Comparison of ENCODE assay signal across 8 mouse cellular contexts in the genomic region with DNA sequence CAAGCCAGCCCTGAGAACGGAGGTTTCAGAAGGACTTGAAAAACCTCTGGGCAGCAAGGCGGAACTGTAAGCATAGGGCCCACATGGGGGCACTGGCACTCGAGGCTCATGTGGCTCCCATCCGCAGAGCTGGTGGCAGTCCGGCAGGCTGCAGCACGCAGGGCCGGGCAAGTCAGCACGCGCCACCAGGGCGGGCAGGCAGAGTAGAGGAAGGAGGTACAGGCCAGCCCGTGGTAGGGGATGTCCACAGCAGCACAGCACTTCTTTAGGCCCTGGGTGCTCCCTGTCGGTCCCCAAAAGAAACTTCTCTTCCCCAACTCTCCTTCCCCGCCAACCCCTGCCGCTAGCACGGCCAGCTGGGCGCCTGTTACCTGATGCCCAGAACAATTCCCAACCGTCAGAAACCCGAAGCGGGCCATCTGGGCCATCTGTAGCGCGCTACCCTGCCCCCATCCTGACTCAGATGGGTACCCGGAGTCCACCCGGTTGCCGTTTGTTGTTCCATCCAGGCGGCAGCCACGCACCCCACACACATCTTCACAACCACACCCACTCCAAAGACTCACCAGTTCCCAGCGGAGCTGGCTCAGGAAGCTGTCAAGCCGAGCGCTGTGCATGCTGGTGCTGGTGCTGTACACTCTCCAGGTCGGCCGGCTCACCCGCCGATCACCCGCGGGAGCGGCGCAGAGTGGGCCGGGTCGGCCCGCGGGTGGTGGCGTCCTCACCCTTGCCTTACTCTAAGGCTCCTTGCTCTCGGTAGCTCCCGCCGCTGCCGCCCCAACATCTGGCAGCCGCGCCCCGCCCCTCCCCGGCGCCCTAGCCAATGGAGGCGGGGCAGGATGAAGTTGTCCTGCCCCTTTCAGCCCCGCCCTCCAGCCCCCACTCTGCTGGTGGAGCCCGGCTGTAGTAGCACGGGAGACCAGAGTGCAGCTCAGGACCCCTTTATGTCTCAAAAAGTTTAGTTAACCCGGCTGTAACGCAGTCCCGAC. TPM values are rescaled to one million over a fixed set of nuclear protein-coding genes. Genes with fewer than 3 reads are reported as not detected.
DNase-seq lines count a peak whose midpoint lies in the region; ATAC-seq and TF ChIP-seq lines count a peak whose summit lies in the region.

A gene (minus strand): TSS at position 749 of the 989 bp plus-strand sequence.

- WGBS in embryonic facial prominence, embryonic 13.5 days = under 1% methylated on average over 58 of the region's 58 CpGs
- under 1% methylated on average over 45 of the region's 58 CpGs for WGBS in limb, embryonic 14.5 days
- under 1% methylated on average over 57 of the region's 58 CpGs for WGBS in midbrain, embryonic 15.5 days

- peak within 1 kb of the TSS; percentile 89 for H3K4me2 ChIP-seq in embryonic facial prominence, embryonic 13.5 days
- peak within 1 kb of the TSS; percentile 96 for H3K4me2 ChIP-seq in limb, embryonic 14.5 days (replicated peaks; ENCODE audit: low read depth, low read length, severe bottlenecking)
- peak within 1 kb of the TSS; percentile 96 for H3K4me2 ChIP-seq in midbrain, embryonic 15.5 days

- H3K4me1 ChIP-seq in embryonic facial prominence, embryonic 13.5 days = peaks cover 59% of the 10 kb centered on the region
- peaks cover 39% of the 10 kb centered on the region for H3K4me1 ChIP-seq in limb, embryonic 14.5 days (ENCODE audit: control insufficient read depth, insufficient read depth, low read length)
- peaks cover 23% of the 10 kb centered on the region for H3K4me1 ChIP-seq in midbrain, embryonic 15.5 days

- peak within 1 kb of the TSS; percentile 90 for H3K9ac ChIP-seq in embryonic facial prominence, embryonic 13.5 days
- peak within 1 kb of the TSS; percentile 83 for H3K9ac ChIP-seq in limb, embryonic 14.5 days (ENCODE audit: low read depth, low read length, severe bottlenecking)
- peak within 1 kb of the TSS; percentile 55 for H3K9ac ChIP-seq in midbrain, embryonic 15.5 days

- peak within 1 kb of the TSS; percentile 100 for H3K27ac ChIP-seq in embryonic facial prominence, embryonic 13.5 days
- H3K27ac ChIP-seq in limb, embryonic 14.5 days (replicated peaks; ENCODE audit: low read depth, low read length) = peak within 1 kb of the TSS; percentile 99
- peak within 1 kb of the TSS; percentile 41 for H3K27ac ChIP-seq in midbrain, embryonic 15.5 days

- peak within 1 kb of the TSS; percentile 80 for H3K4me3 ChIP-seq in embryonic facial prominence, embryonic 13.5 days
- H3K4me3 ChIP-seq in limb, embryonic 14.5 days (replicated peaks; ENCODE audit: low read length) = peak within 1 kb of the TSS; percentile 82
- H3K4me3 ChIP-seq in midbrain, embryonic 15.5 days = peak within 1 kb of the TSS; percentile 77

- ATAC-seq in embryonic facial prominence, embryonic 13.5 days (ENCODE audit: insufficient number of reproducible peaks, insufficient read depth, low FRiP score, low TSS enrichment, low read depth) = peak; percentile 71
- peak; percentile 67 for ATAC-seq in limb, embryonic 14.5 days (ENCODE audit: low FRiP score, low read depth)
- ATAC-seq in midbrain, embryonic 15.5 days (replicated peaks) = peak; percentile 88

- TF ChIP-seq POLR2A in limb, embryonic 14.5 days (IDR thresholded peaks at IDR 0.05; ENCODE audit: borderline replicate concordance, extremely low read depth, insufficient read depth, insufficient read length) = peak; percentile 85; the same call in 1 of the 2 replicates

- H3K9me3 ChIP-seq in embryonic facial prominence, embryonic 13.5 days = no peaks in the 10 kb centered on the region
- no peaks in the 10 kb centered on the region for H3K9me3 ChIP-seq in limb, embryonic 14.5 days (ENCODE audit: control insufficient read depth, low read length)
- no peaks in the 10 kb centered on the region for H3K9me3 ChIP-seq in midbrain, embryonic 15.5 days

- H3K36me3 ChIP-seq in embryonic facial prominence, embryonic 13.5 days = no peaks in the 10 kb centered on the region
- peaks cover 11% of the 10 kb centered on the region for H3K36me3 ChIP-seq in limb, embryonic 14.5 days (ENCODE audit: control insufficient read depth, insufficient read depth, low read length)
- no peaks in the 10 kb centered on the region for H3K36me3 ChIP-seq in midbrain, embryonic 15.5 days (replicated peaks)

- no peaks in the 10 kb centered on the region for H3K27me3 ChIP-seq in embryonic facial prominence, embryonic 13.5 days
- no peaks in the 10 kb centered on the region for H3K27me3 ChIP-seq in limb, embryonic 14.5 days (ENCODE audit: control insufficient read depth, insufficient read depth, low read length)
- peaks cover 11% of the 10 kb centered on the region for H3K27me3 ChIP-seq in midbrain, embryonic 15.5 days (replicated peaks)

- peak; percentile 83 for DNase-seq in 3T3-L1 (ENCODE audit: low read depth, low spot score)
- DNase-seq in adrenal gland, postnatal 36 days = peak; percentile 92 to 97
- peak; percentile 93 to 95 for DNase-seq in heart, adult 18-20 months
- DNase-seq in kidney, adult 18-20 months = peak; percentile 91
- peak; percentile 95 for DNase-seq in limb, embryonic 14.5 days (ENCODE audit: low spot score)
- peak; percentile 94 to 97 for DNase-seq in spleen, postnatal 10 days (ENCODE audit: low spot score in 2 of 2)

RNA-seq across cellular contexts. Expression of the gene that starts here (rescaled TPM):
- total RNA-seq in adrenal gland, postnatal 36 days (2021) = 1 to 10 TPM; 4.0 to 5.7 TPM
- polyA plus RNA-seq in embryonic facial prominence, embryonic 13.5 days (2015; fragmentation: Nextera tagmentation; extraction: Ambion mirVana) = 79.2 and 86.1 TPM in 2 replicates
- 1 to 10 TPM; 6.1 to 8.4 TPM for total RNA-seq in heart, adult 18-20 months (2021)
- polyA plus RNA-seq in limb, embryonic 14.5 days (2012; rRNA removed) = 79.6 and 84.6 TPM in 2 replicates
- polyA plus RNA-seq in limb, embryonic 14.5 days (2014; fragmentation: Nextera tagmentation; extraction: Ambion mirVana) = 112 and 118 TPM in 2 replicates
- 15.1 and 17.1 TPM in 2 replicates for polyA plus RNA-seq in midbrain, embryonic 15.5 days (2015; fragmentation: Nextera tagmentation; extraction: Ambion mirVana)

Comparison
In these comparisons a context has a peak if more than half of its experiments do, and no peak if none do; other contexts are left out.
1. Peak in every context shown above with its lines: DNase-seq, ATAC-seq, H3K4me3 ChIP-seq and H3K27ac ChIP-seq.
2. H3K27ac ChIP-seq: peak in every context shown above with its lines; median percentile 100 in embryonic facial prominence, embryonic 13.5 days; 99 in limb, embryonic 14.5 days; 41 in midbrain, embryonic 15.5 days.